Mouse (Mus musculus) forelimb bud, embryonic 11.5 days (tissue): Measurements from ENCODE around the gene Nfib.

Experiments used
- DNase-seq: peaks from one replicate; pipeline ENCODE4 v3.0.0-alpha.2; 2012; ENCODE audit warnings: low read depth, low spot score

Gene Nfib

GRCm38 (mm10) chr4:82391726-82392472 lies 313.7 kb downstream of the Nfib start:
- no peak for DNase-seq

- no peak for DNase-seq
Observed at GRCm38 (mm10) chr4:82390545-82390944, 315.0 kb downstream of the Nfib start.

- no peak for DNase-seq
Observed at GRCm38 (mm10) chr4:82389876-82390275, 315.7 kb downstream of the Nfib start.

GRCm38 (mm10) chr4:82387620-82388019 lies 317.9 kb downstream of the Nfib start:
- no peak for DNase-seq

- DNase-seq: peak; percentile 59
Observed at GRCm38 (mm10) chr4:82386222-82386993, 319.1 kb downstream of the Nfib start.

GRCm38 (mm10) chr4:82385638-82386037 lies 319.9 kb downstream of the Nfib start:
- no peak for DNase-seq

GRCm38 (mm10) chr4:82383991-82384731 lies 321.4 kb downstream of the Nfib start:
- no peak for DNase-seq

- DNase-seq: no peak
Observed at GRCm38 (mm10) chr4:82383346-82383745, 322.2 kb downstream of the Nfib start.

GRCm38 (mm10) chr4:82381786-82382185 lies 323.8 kb downstream of the Nfib start:
- DNase-seq: no peak

- no peak for DNase-seq
Observed at GRCm38 (mm10) chr4:82380578-82380977, 325.0 kb downstream of the Nfib start.

- no peak for DNase-seq
Observed at GRCm38 (mm10) chr4:82378050-82378449, 327.5 kb downstream of the Nfib start.

GRCm38 (mm10) chr4:82377621-82378020 lies 327.9 kb downstream of the Nfib start:
- DNase-seq: no peak

GRCm38 (mm10) chr4:82374560-82374959 lies 331.0 kb downstream of the Nfib start:
- no peak for DNase-seq

- no peak for DNase-seq
Observed at GRCm38 (mm10) chr4:82372217-82372616, 333.3 kb downstream of the Nfib start.

- DNase-seq: no peak
Observed at GRCm38 (mm10) chr4:82371471-82371870, 334.1 kb downstream of the Nfib start.

- no peak for DNase-seq
Observed at GRCm38 (mm10) chr4:82369011-82369776, 336.4 kb downstream of the Nfib start.

- DNase-seq: no peak
Observed at GRCm38 (mm10) chr4:82368091-82368775, 337.3 kb downstream of the Nfib start.

- DNase-seq: no peak
Observed at GRCm38 (mm10) chr4:82364696-82365385, 340.7 kb downstream of the Nfib start.

GRCm38 (mm10) chr4:82363951-82364350 lies 341.6 kb downstream of the Nfib start:
- no peak for DNase-seq

- no peak for DNase-seq
Observed at GRCm38 (mm10) chr4:82362294-82362693, 343.3 kb downstream of the Nfib start.
